Mouse (Mus musculus): ENCODE data around the gene Utp11. TPM values are rescaled to one million over a fixed set of nuclear protein-coding genes. Genes with fewer than 3 reads are reported as not detected.

Utp11 gene
- total RNA-seq, 2 experiments from 2014 or later, result 13.8 to 16.8 TPM

- DNase-seq, result no peak
- intact Hi-C loops (cut with DNase I), result no loop called here
These were observed 12.4 kb upstream of the Utp11 start for GRCm38 (mm10) chr4:124705661-124706269.

- peak; percentile 69 to 71 for DNase-seq
- intact Hi-C loops (cut with DNase I), result no loop called here
These were observed 11.5 kb upstream of the Utp11 start for GRCm38 (mm10) chr4:124704797-124705474.

DNA sequence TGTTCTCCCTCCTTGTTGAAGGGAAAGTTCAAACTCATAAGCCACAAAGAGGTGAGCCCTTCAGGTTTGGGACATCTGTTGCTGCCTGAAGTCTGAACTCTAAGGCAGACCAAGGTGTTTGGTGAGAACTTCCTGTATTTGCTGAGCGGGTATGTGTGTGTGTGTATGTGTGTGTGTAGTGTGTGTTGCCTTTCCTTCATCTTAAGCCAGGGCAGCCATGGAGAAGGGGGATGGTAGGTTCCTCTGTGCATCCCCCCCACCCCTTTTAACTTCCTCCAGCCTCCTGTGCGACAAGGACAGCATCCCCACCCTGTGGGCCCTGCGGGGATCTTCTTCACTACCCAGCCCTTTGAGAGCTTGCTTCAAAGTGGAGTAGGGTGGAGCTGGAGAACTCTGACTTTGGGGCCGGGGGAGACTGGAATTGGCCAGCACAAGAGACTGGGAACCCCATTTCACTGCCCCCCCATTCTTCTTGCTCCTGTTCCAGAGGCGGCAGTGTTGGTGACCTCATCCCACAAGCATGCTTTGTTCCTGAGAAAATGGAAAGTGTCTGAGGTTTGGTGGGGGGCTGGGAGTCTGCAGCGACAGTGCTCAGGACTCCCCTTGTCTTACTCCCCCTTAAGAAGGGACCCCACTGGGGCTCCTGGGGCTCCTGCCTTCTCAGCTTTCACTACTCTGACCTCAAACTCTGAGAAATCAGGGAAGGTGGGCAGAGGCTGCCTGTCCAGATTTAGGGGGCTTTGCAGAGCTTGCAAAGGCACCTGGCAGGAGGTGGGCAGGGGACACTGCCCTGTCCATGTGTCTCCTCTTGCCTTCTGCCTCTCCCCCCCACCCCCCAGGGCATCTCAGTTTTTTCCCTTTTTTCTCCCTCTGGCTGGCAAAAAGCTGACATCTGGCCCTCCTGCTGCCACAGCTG, 10.7 kb upstream of the Utp11 start:
- DNase-seq, result peak in 1 of 2 experiments; percentile 47
- intact Hi-C loops (cut with DNase I), result no loop called here

- intact Hi-C loops (cut with DNase I), result no loop called here
- peak; percentile 58 to 62 for DNase-seq
These were observed 10.0 kb upstream of the Utp11 start for GRCm38 (mm10) chr4:124703406-124703805.

- DNase-seq, result peak in 1 of 2 experiments; percentile 48
- intact Hi-C loops (cut with DNase I), result no loop called here
These were observed 8.5 kb upstream of the Utp11 start for GRCm38 (mm10) chr4:124701916-124702315.

- DNase-seq, result peak; percentile 75
- intact Hi-C loops (cut with DNase I), result no loop called here
These were observed 7.8 kb upstream of the Utp11 start for GRCm38 (mm10) chr4:124701052-124701845.

DNA sequence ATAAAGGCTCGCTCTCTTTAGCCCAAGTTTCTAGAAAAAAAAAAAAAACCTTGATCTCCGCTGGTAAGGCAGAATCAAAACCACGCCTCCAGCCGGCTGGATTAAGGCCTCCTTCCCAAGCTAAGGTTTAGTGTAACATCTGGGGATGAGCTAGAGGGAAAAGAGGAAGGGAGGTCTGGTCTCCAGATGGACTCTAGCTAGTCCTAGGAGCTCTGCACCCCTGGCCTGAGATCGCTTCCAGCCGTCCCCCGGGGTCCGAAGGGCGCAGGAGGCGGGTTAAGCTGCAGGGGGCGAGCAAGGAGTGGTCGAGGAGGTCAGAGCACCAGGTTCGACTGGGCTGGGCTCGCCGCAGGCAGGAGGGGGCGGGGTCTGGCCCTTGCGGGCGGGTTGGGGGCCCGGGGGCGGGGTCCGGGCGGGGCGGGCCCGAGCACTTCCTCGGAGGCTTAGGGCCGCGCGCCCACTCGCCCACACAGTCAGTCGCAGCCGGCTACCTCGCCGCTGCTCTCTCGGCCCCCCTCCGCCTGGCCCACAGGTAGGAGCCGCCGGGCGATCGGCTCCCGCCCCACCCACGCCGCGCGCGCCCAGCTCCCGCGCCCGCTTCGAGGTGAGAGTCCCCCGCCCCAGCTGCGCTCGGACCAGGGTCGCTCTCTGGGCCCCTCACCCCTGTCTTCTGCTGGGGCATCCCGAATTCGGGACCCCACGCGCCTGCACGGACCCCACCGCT, 7.0 kb upstream of the Utp11 start, which contains the start of gene Fhl3:
TSS of gene Fhl3 (plus strand) at position 454 of the 724 bp plus-strand sequence.
- DNase-seq, result peak; percentile 75 to 76
- intact Hi-C loops (cut with DNase I), result no loop called here

DNA sequence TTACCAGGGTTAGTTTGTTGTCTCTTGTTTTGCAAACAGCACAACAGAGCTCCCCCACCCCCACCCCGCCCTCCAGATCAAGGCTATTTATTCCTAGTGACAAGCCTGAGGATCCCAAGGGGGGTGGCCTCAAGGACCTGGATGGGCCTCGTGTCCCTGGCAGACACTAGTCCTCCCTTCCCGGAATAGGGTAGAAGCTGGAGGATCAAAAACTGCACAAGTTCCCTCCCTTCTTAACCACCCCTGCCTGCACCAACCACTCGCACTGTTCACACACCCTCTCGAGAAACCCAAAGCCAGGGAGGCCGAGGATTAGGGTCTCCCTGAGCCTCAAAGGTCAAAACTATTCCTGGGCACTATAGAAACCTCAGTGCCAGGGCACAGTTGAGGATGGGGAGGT, 6.4 kb upstream of the Utp11 start:
- DNase-seq, result peak in 1 of 2 experiments; percentile 8
- intact Hi-C loops (cut with DNase I), result no loop called here

GRCm38 (mm10) chr4:124695786-124696516, 2.6 kb upstream of the Utp11 start:
- no peak for DNase-seq
- intact Hi-C loops (cut with DNase I), result no loop called here

GRCm38 (mm10) chr4:124694572-124694971, 1.2 kb upstream of the Utp11 start:
- no peak for DNase-seq
- intact Hi-C loops (cut with DNase I), result no loop called here

GRCm38 (mm10) chr4:124692416-124692861, 961 bp downstream of the Utp11 start:
- DNase-seq, result no peak
- intact Hi-C loops (cut with DNase I), result no loop called here

- DNase-seq, result no peak
- intact Hi-C loops (cut with DNase I), result no loop called here
These were observed 1.9 kb downstream of the Utp11 start for GRCm38 (mm10) chr4:124691455-124691854.

GRCm38 (mm10) chr4:124685897-124686402, 7.5 kb downstream of the Utp11 start:
- intact Hi-C loops (cut with DNase I), result no loop called here
- no peak for DNase-seq

GRCm38 (mm10) chr4:124685453-124685852, 7.9 kb downstream of the Utp11 start:
- intact Hi-C loops (cut with DNase I), result no loop called here
- no peak for DNase-seq

GRCm38 (mm10) chr4:124685004-124685403, 8.4 kb downstream of the Utp11 start:
- intact Hi-C loops (cut with DNase I), result no loop called here
- no peak for DNase-seq

DNA sequence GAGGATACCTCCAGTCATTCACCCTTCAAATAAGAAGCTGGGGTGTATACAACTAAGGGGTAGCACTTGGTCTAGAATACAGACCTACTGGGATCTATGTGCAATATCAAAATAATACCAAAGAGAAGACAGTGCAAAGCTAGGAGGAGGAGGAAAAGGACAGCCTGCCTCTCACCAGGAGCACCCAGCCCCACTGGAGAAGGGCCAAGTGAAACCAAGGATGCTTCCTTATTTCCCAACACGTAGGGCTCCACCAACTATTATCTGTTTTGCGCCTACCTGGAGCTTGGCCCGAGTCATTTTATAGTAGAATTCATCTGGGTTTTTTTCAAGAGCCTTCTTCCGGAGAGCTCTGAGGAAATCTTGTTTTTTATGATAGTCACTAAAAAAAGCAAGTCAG, 9.9 kb downstream of the Utp11 start:
- intact Hi-C loops (cut with DNase I), result loop anchor here (1.0 kb wide), 1 partner anchor 31 kb away; the partner anchor contains the start of gene Sf3a3
- DNase-seq, result no peak

DNA sequence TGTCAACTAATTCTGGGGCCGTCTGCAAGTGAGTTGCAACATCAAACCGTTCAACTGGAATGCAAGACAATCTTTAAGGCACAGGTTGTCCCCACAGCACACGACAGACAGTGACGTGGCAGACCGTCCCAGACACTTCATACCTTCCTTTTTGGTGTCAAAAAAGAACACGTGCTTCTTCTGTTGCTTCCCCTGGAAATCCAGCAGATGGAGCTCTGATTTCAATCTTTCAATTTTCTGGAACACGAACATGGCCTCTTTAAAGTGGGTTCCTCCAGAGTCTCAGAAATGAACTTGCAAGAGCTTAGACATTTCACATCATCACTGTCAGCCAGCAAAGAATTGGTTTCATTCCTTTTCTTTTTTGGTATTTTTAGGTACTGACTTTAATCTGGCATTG, 11.1 kb downstream of the Utp11 start:
- intact Hi-C loops (cut with DNase I), result loop anchor here (1.0 kb wide), 1 partner anchor 28 kb away; no protein-coding TSS in a partner anchor
- peak in 1 of 2 experiments; percentile 43 for DNase-seq

GRCm38 (mm10) chr4:124675958-124676357, 17.4 kb downstream of the Utp11 start:
- no peak for DNase-seq
- intact Hi-C loops (cut with DNase I), result loop anchor here (1.0 to 2.0 kb wide), 3 partner anchors 447 to 735 kb away; no protein-coding TSS in a partner anchor
